Mouse (Mus musculus): ENCODE measurements around the gene Thap4.

DNA sequence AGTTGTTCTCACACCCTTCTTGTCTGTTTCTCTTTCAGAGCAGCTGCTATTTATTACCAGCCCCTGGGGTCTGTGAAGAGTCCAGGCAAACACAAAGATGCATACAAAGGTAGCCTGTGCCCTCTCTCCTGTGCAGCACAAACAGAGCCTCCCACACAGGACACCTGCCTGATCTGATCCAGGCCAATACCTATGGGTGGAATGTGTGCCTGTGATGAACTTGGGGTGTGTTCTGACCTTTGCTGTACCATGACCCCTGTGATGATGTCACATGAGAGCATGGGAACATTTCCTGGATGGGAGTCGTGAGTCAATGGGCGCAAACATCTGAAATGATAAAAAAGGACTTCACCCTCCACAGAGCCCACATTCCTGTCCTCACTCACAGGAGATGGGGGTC, 99.9 kb downstream of the Thap4 start:
- TF ChIP-seq CTCF (conservative IDR thresholded peaks at IDR 0.05; ENCODE audit: insufficient read depth, insufficient read length, low read depth, low read length) (no peak), POLR2A (IDR thresholded peaks at IDR 0.05; ENCODE audit: low read depth, low read length) (no peak)

Data from kidney, adult 2 months (tissue).